Mouse (Mus musculus) lung, embryonic 14.5 days (tissue): ENCODE results near the gene Cuedc2. TPM values are rescaled to one million over a fixed set of nuclear protein-coding genes. Genes with fewer than 3 reads are reported as not detected.
A peak's percentile ranks its signal among the peaks of the same experiment; 100 is the strongest.

ENCODE experiments used
- ATAC-seq: fragments of 200-750 bp; cut with Nextera tagmentation; 2 replicates; pipeline ENCODE4 v1.8.0; 2017; ENCODE audit warnings: mild to moderate bottlenecking, moderate TSS enrichment, moderate library complexity; ENCODE audit not compliant: insufficient read depth
- DNase-seq: peaks from one replicate; pipeline ENCODE4 v3.0.0-alpha.2; 2015
- H3K27ac ChIP-seq: fragments of 300-500 bp; sonication (generic); 2 replicates; pipeline ENCODE4 v1.5.1; 2014; ENCODE audit warnings: low read depth, mild to moderate bottlenecking, moderate library complexity
- H3K27me3 ChIP-seq: fragments of 300-500 bp; sonication (generic); 2 replicates; pipeline ENCODE4 v1.6.1; 2014; ENCODE audit warnings: low read length, control low read depth; ENCODE audit not compliant: insufficient read depth
- H3K36me3 ChIP-seq: fragments of 300-500 bp; sonication (generic); 2 replicates; pipeline ENCODE4 v1.6.1; 2014; ENCODE audit warnings: control low read depth; ENCODE audit not compliant: insufficient read depth
- H3K4me1 ChIP-seq: fragments of 300-500 bp; sonication (generic); 2 replicates; pipeline ENCODE4 v1.6.1; 2014; ENCODE audit warnings: antibody characterized with exemption, control low read depth; ENCODE audit not compliant: insufficient read depth
- H3K4me2 ChIP-seq: fragments of 300-500 bp; sonication (generic); 2 replicates; pipeline ENCODE4 v1.6.1; 2014; ENCODE audit warnings: mild to moderate bottlenecking
- H3K4me3 ChIP-seq: fragments of 300-500 bp; sonication (generic); 2 replicates; pipeline ENCODE4 v1.5.1; 2014; ENCODE audit warnings: low read depth, low read length
- H3K9ac ChIP-seq: fragments of 300-500 bp; sonication (generic); 2 replicates; pipeline ENCODE4 v1.6.1; 2014
- H3K9me3 ChIP-seq: fragments of 300-500 bp; sonication (generic); 2 replicates; pipeline ENCODE4 v1.6.1; 2016; ENCODE audit warnings: low read depth, low read length, control low read depth
- CTCF ChIP-seq: IDR thresholded peaks from 2 replicates; pipeline ENCODE4 v1.5.1; 2016; ENCODE audit warnings: antibody characterized with exemption, low read depth
- WGBS: fragments of 180-500 bp; shearing (Covaris S2); extraction: QIAGEN DNeasy Blood & Tissue Kit; methylation state at CpG from one replicate; pipeline ENCODE4 v1.1.7; 2014; 5-methylcytosine and 5-hydroxymethylcytosine counted together
- microRNA counts: library from miRNA; unstranded; fragments of <30 nt; microRNA quantifications from one replicate; lab custom pipeline; 2016
- microRNA-seq: library from miRNA; unstranded; fragments of <30 nt; microRNA quantifications from one replicate; pipeline ENCODE4, GENCODE M21; 2016; ENCODE audit warnings: borderline number of aligned reads
- polyA plus RNA-seq: library from polyadenylated mRNA; unstranded; fragments of >200 nt; fragmentation: Nextera tagmentation; extraction: Ambion mirVana; gene quantifications from 2 replicates; pipeline ENCODE4 v1.2.1, GENCODE M21; 2014

Gene Cuedc2
- polyA plus RNA-seq, 1 experiment from 2014 or later, result 145 TPM

GRCm38 (mm10) chr19:46284686-46285085 is 53.8 kb downstream of the Cuedc2 start:
- Histone ChIP-seq H3K9me3 (no peaks in the 10 kb centered on the region), H3K4me2 (no peak overlapping the region), H3K9ac (no peak overlapping the region), H3K36me3 (peaks cover 78% of the 10 kb centered on the region), H3K4me1 (no peaks in the 10 kb centered on the region), H3K27me3 (no peaks in the 10 kb centered on the region), H3K4me3 (no peak overlapping the region), H3K27ac (no peak overlapping the region)
- TF ChIP-seq CTCF, result no peak
- DNase-seq (no peak), ATAC-seq (no peak)
- 95% methylated on average over 4 of the region's 4 CpGs for WGBS

GRCm38 (mm10) chr19:46282081-46282849 is 56.2 kb downstream of the Cuedc2 start:
- peak; percentile 31; the same call in 1 of the 2 replicates for TF ChIP-seq CTCF
- no peaks in the 10 kb centered on the region for H3K27me3 ChIP-seq
- no peak overlapping the region for H3K4me2 ChIP-seq
- no peak for DNase-seq
- 92% methylated on average over 11 of the region's 11 CpGs for WGBS
- H3K4me3 ChIP-seq, result no peak overlapping the region
- H3K4me1 ChIP-seq, result no peaks in the 10 kb centered on the region
- H3K36me3 ChIP-seq, result peaks cover 83% of the 10 kb centered on the region
- ATAC-seq, result no peak
- no peak overlapping the region for H3K27ac ChIP-seq
- no peak overlapping the region for H3K9ac ChIP-seq
- H3K9me3 ChIP-seq, result no peaks in the 10 kb centered on the region

MicroRNA genes within 50 kb of the gene (microRNA counts, 519-probe panel; counts per million panel counts)
- 2,521 counts per million, percentile 45 among the panel's probes with 10 or more counts for microRNA mmu-miR-146b (lab: Ali Mortazavi, UCI)

Small RNAs within 50 kb of the gene (microRNA-seq; reads per million reads assigned to microRNA genes)
- 0.71 reads per million for gene Mir146b

Other genes with a start within 250 kb of the Cuedc2 start
- gene Elovl3, start 206.8 kb downstream of the Cuedc2 start, polyA plus RNA-seq, result not detected in 2 replicates
- 0.41 and 0.82 TPM in 2 replicates for gene Pitx3, start 190.4 kb downstream of the Cuedc2 start, polyA plus RNA-seq
- 63.6 and 66.4 TPM in 2 replicates for gene Gbf1, start 186.2 kb downstream of the Cuedc2 start, polyA plus RNA-seq
- gene Nfkb2, start 34.4 kb downstream of the Cuedc2 start, polyA plus RNA-seq, result 7.7 TPM in 2 replicates
- gene Psd, start 11.5 kb downstream of the Cuedc2 start, polyA plus RNA-seq, result 9.9 and 10.5 TPM in 2 replicates
- gene Fbxl15, start 10.5 kb downstream of the Cuedc2 start, polyA plus RNA-seq, result 12.6 and 13.1 TPM in 2 replicates
- 9.9 and 11.6 TPM in 2 replicates for gene Mfsd13a, start 2.4 kb upstream of the Cuedc2 start, polyA plus RNA-seq
- 1.1 and 1.3 TPM in 2 replicates for gene 2310034G01Rik, start 11.6 kb upstream of the Cuedc2 start, polyA plus RNA-seq
- 148 and 149 TPM in 2 replicates for gene Actr1a, start 57.0 kb upstream of the Cuedc2 start, polyA plus RNA-seq
- gene Sufu, start 58.2 kb upstream of the Cuedc2 start, polyA plus RNA-seq, result 41.3 and 47.5 TPM in 2 replicates
- 28.3 and 31.0 TPM in 2 replicates for gene Trim8, start 163.0 kb upstream of the Cuedc2 start, polyA plus RNA-seq
- gene Arl3, start 234.5 kb upstream of the Cuedc2 start, polyA plus RNA-seq, result 78.6 and 85.4 TPM in 2 replicates
- gene Sfxn2, start 234.7 kb upstream of the Cuedc2 start, polyA plus RNA-seq, result 22.2 and 24.9 TPM in 2 replicates